16 mouse cellular contexts compared by ENCODE assay signal in the genomic region with DNA sequence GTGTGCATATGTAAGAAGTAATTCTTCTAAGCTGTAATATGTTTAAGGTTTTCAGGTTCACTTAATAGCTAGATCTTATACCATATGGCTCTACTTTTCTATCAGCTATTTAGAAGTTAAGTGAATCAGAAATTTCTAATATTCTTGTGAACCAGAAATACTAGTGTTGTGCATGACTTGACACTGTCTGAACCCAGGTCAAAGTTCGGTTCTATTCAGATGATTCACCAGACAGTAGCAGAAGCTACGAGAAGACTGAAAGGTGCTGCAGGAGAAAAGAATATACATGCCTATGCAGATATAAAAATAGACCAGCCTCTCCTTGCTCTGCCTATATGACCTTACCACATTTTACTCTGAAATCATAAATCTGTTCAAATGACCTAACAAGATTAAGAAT.
"Had no signal": no experiment of that assay in that cellular context is flagged by ENCODE, and none has a peak within 500 bp of the region (broad histone marks: within the 10 kb centered on the region; RNA-seq: fewer than 3 reads in every experiment).

No protein-coding gene starts in this region.

- H3K4me1 ChIP-seq: liver, embryonic 13.5 days had no signal

- H3K4me3 ChIP-seq: limb, embryonic 10.5 days; limb, embryonic 13.5 days; liver, embryonic 13.5 days; midbrain, embryonic 12.5 days; neural tube, embryonic 12.5 days; neural tube, embryonic 15.5 days had no signal

- H3K27ac ChIP-seq: limb, embryonic 10.5 days; limb, embryonic 13.5 days; liver, embryonic 13.5 days; macrophage; neural tube, embryonic 12.5 days; neural tube, embryonic 15.5 days; stomach, postnatal 0 days had no signal

- H3K9ac ChIP-seq: limb, embryonic 13.5 days; liver, embryonic 13.5 days; lung, embryonic 14.5 days; midbrain, embryonic 12.5 days; midbrain, embryonic 15.5 days; neural tube, embryonic 12.5 days had no signal

- H3K36me3 ChIP-seq: limb, embryonic 10.5 days; limb, embryonic 13.5 days; liver, embryonic 13.5 days; midbrain, embryonic 12.5 days; neural tube, embryonic 12.5 days had no signal

- H3K27me3 ChIP-seq: limb, embryonic 13.5 days; liver, embryonic 13.5 days; midbrain, embryonic 12.5 days; midbrain, embryonic 15.5 days; neural tube, embryonic 12.5 days; neural tube, embryonic 15.5 days had no signal

- H3K9me3 ChIP-seq: limb, embryonic 10.5 days; limb, embryonic 13.5 days; liver, embryonic 13.5 days; midbrain, embryonic 12.5 days; midbrain, embryonic 15.5 days; neural tube, embryonic 12.5 days; neural tube, embryonic 15.5 days had no signal

- ATAC-seq: intestine, postnatal 0 days; lung, postnatal 0 days had no signal

- H3K4me2 ChIP-seq: limb, embryonic 13.5 days; liver, embryonic 13.5 days had no signal

- DNase-seq: liver; liver, embryonic 13.5 days; thymus, adult 2 months; thymus, postnatal 14 days; thymus, postnatal 4 days had no signal
